Mouse (Mus musculus) limb, embryonic 15.5 days (tissue): ENCODE results near the gene Hist1h4m. TPM values are rescaled to one million over a fixed set of nuclear protein-coding genes. Genes with fewer than 3 reads are reported as not detected.
"Not testable (repeated sequence)": the region's sequence is repeated elsewhere in the genome, so short reads cannot be mapped to it uniquely, and the experiment has no call there.

Experiments
- ATAC-seq: fragments of 200-750 bp; cut with Nextera tagmentation; 2 replicates; pipeline ENCODE4 v1.8.0; 2017; ENCODE audit warnings: low read depth, moderate TSS enrichment; ENCODE audit not compliant: insufficient number of reproducible peaks, low FRiP score, low TSS enrichment
- H3K27ac ChIP-seq: fragments of 300-500 bp; sonication (generic); 2 replicates; pipeline ENCODE4 v1.5.1; 2015; ENCODE audit warnings: moderate library complexity, mild to moderate bottlenecking, inconsistent platforms
- H3K27me3 ChIP-seq: fragments of 300-500 bp; sonication (generic); 2 replicates; pipeline ENCODE4 v1.6.1; 2015; ENCODE audit warnings: inconsistent platforms
- H3K36me3 ChIP-seq: fragments of 300-500 bp; sonication (generic); 2 replicates; pipeline ENCODE4 v1.6.1; 2015; ENCODE audit warnings: inconsistent platforms
- H3K4me1 ChIP-seq: fragments of 300-500 bp; sonication (generic); 2 replicates; pipeline ENCODE4 v1.6.1; 2015; ENCODE audit warnings: inconsistent platforms
- H3K4me2 ChIP-seq: fragments of 300-500 bp; sonication (generic); 2 replicates; pipeline ENCODE4 v1.6.1; 2015; ENCODE audit warnings: mild to moderate bottlenecking, inconsistent platforms
- H3K4me3 ChIP-seq: fragments of 300-500 bp; sonication (generic); 2 replicates; pipeline ENCODE4 v1.5.1; 2015; ENCODE audit warnings: mild to moderate bottlenecking, inconsistent platforms
- H3K9ac ChIP-seq: fragments of 300-500 bp; sonication (generic); 2 replicates; pipeline ENCODE4 v1.6.1; 2015; ENCODE audit warnings: inconsistent platforms
- H3K9me3 ChIP-seq: fragments of 300-500 bp; sonication (generic); 2 replicates; pipeline ENCODE4 v1.6.1; 2016; ENCODE audit warnings: inconsistent platforms
- WGBS: fragments of 180-500 bp; shearing (Covaris S2); methylation state at CpG from one replicate; pipeline ENCODE4 v1.1.7; 2015; 5-methylcytosine and 5-hydroxymethylcytosine counted together
- polyA plus RNA-seq: library from polyadenylated mRNA; unstranded; fragments of >200 nt; fragmentation: Nextera tagmentation; extraction: Ambion mirVana; gene quantifications from 2 replicates; pipeline ENCODE4 v1.2.1, GENCODE M21; 2015

Gene Hist1h4m
- polyA plus RNA-seq = not detected in 2 replicates

DNA sequence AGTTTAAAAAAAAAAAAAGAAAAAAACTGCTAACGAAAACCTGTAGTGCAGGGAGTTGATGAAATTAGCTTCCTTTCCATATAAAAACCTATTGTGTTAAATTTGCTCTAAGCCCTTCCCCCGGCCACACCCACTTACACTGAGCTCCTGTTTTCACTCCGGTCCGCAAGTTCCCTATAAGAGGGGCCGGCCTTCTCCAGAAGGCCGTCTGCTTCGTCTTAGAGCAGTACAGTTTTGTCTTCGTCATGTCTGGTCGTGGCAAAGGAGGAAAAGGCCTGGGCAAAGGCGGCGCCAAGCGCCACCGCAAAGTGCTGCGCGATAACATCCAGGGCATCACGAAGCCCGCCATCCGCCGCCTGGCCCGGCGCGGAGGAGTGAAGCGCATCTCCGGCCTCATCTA, at the start of gene Hist1h4m:
Gene Hist1h4m, plus strand, starts transcription at position 208 of the 400 bp plus-strand sequence.
- not testable (repeated sequence) for H3K27me3 ChIP-seq, H3K9me3 ChIP-seq, H3K4me1 ChIP-seq, H3K27ac ChIP-seq, H3K9ac ChIP-seq, H3K36me3 ChIP-seq
- Histone ChIP-seq H3K4me3 (peak within 1 kb of the TSS; percentile 19), H3K4me2 (peak within 1 kb of the TSS; percentile 33)
- no CpG with 5 or more reads among the region's 24 CpGs for WGBS
- ATAC-seq = peak; percentile 59

GRCm38 (mm10) chr13:21778814-21779766, 32.5 kb upstream of the Hist1h4m start:
- no peaks in the 10 kb centered on the region for H3K36me3 ChIP-seq
- H3K4me2 ChIP-seq = peak overlapping the region; percentile 90
- H3K9me3 ChIP-seq = no peaks in the 10 kb centered on the region
- H3K27me3 ChIP-seq = no peaks in the 10 kb centered on the region
- peaks cover 28% of the 10 kb centered on the region for H3K4me1 ChIP-seq
- H3K27ac ChIP-seq = peak overlapping the region; percentile 95
- H3K4me3 ChIP-seq = peak overlapping the region; percentile 51
- H3K9ac ChIP-seq = peak overlapping the region; percentile 76
- WGBS = 4% methylated on average over 33 of the region's 33 CpGs
- ATAC-seq = peak; percentile 88

DNA sequence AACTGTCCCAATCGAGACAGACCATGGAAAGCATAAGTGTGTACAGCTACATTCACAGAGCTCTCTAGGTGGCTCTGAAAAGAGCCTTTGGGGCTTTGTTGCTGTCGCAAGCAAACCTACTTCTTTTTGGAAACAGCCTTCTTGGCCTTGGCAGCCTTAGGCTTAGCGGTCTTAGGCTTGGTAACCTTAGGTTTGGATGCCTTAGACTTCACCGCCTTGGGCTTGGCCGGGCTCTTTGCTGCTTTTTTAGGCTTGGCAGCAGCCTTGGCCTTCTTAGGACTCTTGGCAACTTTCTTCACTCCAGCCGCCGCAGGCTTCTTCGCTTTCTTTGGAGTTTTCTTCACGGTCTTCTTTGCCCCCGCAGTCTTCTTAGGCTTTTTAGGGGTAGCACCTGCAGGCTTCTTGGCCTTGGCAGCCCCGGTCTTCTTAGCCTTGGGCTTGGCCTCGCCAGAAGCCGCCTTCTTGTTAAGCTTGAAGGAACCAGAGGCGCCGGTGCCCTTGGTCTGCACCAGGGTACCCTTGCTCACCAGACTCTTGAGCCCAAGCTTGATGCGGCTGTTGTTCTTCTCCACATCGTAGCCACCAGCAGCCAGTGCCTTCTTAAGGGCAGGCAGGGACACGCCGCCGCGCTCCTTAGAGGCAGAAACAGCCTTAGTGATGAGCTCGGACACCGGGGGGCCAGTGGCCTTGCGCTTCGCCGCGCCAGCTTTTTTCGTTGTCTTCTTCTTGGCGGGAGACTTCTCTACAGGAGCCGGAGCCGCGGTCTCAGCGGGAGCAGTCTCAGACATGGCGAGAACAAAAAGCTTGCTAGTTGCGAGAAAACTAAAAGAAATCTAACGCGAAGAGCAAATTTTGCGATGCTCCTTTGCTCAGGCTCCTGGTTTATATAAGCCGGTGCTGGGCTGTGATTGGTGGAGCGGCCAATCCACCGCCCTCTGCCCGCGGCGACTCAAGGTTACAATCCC, 31.5 kb upstream of the Hist1h4m start, which contains the start of gene Hist1h1b:
Gene Hist1h1b, minus strand, starts transcription at position 859 of the 965 bp plus-strand sequence.
- peaks cover 33% of the 10 kb centered on the region for H3K4me1 ChIP-seq
- no peaks in the 10 kb centered on the region for H3K36me3 ChIP-seq
- no peaks in the 10 kb centered on the region for H3K27me3 ChIP-seq
- peak; percentile 53 for ATAC-seq
- no peaks in the 10 kb centered on the region for H3K9me3 ChIP-seq
- peak within 1 kb of the TSS; percentile 76 for H3K9ac ChIP-seq
- peak within 1 kb of the TSS; percentile 95 for H3K27ac ChIP-seq
- WGBS = under 1% methylated on average over 44 of the region's 44 CpGs
- H3K4me2 ChIP-seq = peak within 1 kb of the TSS; percentile 90
- peak within 1 kb of the TSS; percentile 51 for H3K4me3 ChIP-seq

- Histone ChIP-seq H3K9ac (no peak overlapping the region), H3K4me3 (peak overlapping the region; percentile 51), H3K4me1 (peaks cover 36% of the 10 kb centered on the region), H3K9me3 (no peaks in the 10 kb centered on the region), H3K4me2 (peak overlapping the region; percentile 90; the same call in 1 of the 2 replicates), H3K36me3 (no peaks in the 10 kb centered on the region), H3K27me3 (no peaks in the 10 kb centered on the region), H3K27ac (peak overlapping the region; percentile 95)
- WGBS = 44% methylated on average over 6 of the region's 6 CpGs
- no peak for ATAC-seq
Observed at GRCm38 (mm10) chr13:21781021-21781555, 30.5 kb upstream of the Hist1h4m start.

GRCm38 (mm10) chr13:21781639-21782038, 29.9 kb upstream of the Hist1h4m start:
- no peak for ATAC-seq
- WGBS = 89% methylated on average over 1 of the region's 1 CpGs
- no peaks in the 10 kb centered on the region for H3K36me3 ChIP-seq
- no peaks in the 10 kb centered on the region for H3K9me3 ChIP-seq
- no peaks in the 10 kb centered on the region for H3K27me3 ChIP-seq
- H3K27ac ChIP-seq = no peak overlapping the region
- H3K9ac ChIP-seq = no peak overlapping the region
- H3K4me2 ChIP-seq = no peak overlapping the region
- H3K4me3 ChIP-seq = no peak overlapping the region
- peaks cover 37% of the 10 kb centered on the region for H3K4me1 ChIP-seq

DNA sequence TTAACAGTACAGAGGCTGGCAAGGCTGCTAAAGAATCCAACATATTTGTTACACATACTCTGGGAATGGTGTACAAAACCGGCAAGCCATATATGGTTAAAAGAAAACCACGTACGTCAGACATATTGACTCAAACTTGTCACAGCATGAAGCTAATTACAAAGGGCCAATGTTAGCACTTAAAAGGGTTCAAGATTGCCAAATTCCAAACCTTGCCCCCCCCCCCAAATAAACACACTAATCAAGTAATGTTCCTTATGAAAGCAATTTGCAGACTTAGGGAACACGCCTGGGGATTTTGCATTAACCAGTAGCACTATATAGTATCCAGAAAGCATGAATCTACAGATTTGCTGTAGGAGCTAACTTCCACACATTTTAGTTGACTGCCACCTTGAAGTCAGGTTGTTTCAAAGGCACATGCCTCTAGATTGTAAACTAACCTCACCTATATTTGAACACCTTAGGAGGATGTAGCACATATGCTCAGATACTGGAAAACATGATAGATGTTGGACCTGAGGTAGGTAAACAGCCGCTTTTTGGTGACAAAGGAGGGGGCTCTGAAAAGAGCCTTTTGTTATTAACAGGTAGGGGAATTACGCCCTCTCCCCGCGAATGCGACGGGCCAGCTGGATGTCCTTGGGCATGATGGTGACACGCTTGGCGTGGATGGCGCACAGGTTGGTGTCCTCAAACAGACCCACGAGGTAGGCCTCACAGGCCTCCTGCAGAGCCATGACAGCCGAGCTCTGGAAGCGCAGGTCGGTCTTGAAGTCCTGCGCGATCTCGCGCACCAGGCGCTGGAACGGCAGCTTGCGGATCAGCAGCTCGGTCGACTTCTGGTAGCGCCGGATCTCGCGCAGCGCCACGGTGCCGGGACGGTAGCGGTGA, 28.9 kb upstream of the Hist1h4m start:
- not testable (repeated sequence) for ATAC-seq, H3K9me3 ChIP-seq, H3K27me3 ChIP-seq, H3K36me3 ChIP-seq
- Histone ChIP-seq H3K4me1 (peaks cover 37% of the 10 kb centered on the region), H3K4me2 (peak overlapping the region; percentile 56), H3K27ac (peak overlapping the region; percentile 88), H3K9ac (peak overlapping the region; percentile 28; the same call in 1 of the 2 replicates), H3K4me3 (peak overlapping the region; percentile 41)
- under 1% methylated on average over 17 of the region's 35 CpGs for WGBS

GRCm38 (mm10) chr13:21783255-21783617, 28.3 kb upstream of the Hist1h4m start, which contains the start of gene Hist1h3i:
Gene Hist1h3i, minus strand, starts transcription at chr13:21783370.
- peak within 1 kb of the TSS; percentile 56 for H3K4me2 ChIP-seq
- WGBS = 0% methylated on average over 19 of the region's 20 CpGs
- H3K27ac ChIP-seq = peak within 1 kb of the TSS; percentile 88

DNA sequence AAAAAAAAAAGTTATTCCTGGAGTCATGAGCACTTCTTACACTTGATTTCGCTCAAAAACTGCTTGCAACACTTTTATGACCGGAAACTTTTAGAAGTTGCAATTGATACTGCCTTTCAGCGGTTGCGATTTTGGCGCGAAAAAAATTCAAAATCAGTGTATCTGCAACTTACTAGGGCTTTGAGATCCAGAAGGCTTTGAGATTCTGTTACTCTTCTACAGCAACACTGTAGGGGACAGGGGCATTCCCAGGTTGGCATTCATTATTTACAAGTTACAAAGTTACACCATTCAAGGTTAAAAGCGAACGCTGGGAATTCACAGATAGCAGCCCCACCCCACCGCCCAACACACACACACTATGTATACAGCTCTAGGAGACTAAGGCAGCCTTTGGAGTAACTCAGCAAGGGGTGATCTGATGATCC, 27.8 kb upstream of the Hist1h4m start:
- Histone ChIP-seq H3K36me3 (no peaks in the 10 kb centered on the region), H3K27ac (peak overlapping the region; percentile 88), H3K9me3 (no peaks in the 10 kb centered on the region), H3K4me3 (peak overlapping the region; percentile 41), H3K4me1 (peaks cover 37% of the 10 kb centered on the region), H3K9ac (peak overlapping the region; percentile 33; the same call in 1 of the 2 replicates), H3K4me2 (peak overlapping the region; percentile 56), H3K27me3 (no peaks in the 10 kb centered on the region)
- no peak for ATAC-seq
- 3% methylated on average over 9 of the region's 9 CpGs for WGBS

More at GRCm38 (mm10) chr13:21783255-21783617, 28.3 kb upstream of the Hist1h4m start, which contains the start of gene Hist1h3i:
- no peaks in the 10 kb centered on the region for H3K9me3 ChIP-seq
- ATAC-seq = peak; percentile 69
- peaks cover 37% of the 10 kb centered on the region for H3K4me1 ChIP-seq
- no peaks in the 10 kb centered on the region for H3K27me3 ChIP-seq
- no peaks in the 10 kb centered on the region for H3K36me3 ChIP-seq
- H3K4me3 ChIP-seq = peak within 1 kb of the TSS; percentile 41
- peak within 1 kb of the TSS; percentile 33; the same call in 1 of the 2 replicates for H3K9ac ChIP-seq

DNA sequence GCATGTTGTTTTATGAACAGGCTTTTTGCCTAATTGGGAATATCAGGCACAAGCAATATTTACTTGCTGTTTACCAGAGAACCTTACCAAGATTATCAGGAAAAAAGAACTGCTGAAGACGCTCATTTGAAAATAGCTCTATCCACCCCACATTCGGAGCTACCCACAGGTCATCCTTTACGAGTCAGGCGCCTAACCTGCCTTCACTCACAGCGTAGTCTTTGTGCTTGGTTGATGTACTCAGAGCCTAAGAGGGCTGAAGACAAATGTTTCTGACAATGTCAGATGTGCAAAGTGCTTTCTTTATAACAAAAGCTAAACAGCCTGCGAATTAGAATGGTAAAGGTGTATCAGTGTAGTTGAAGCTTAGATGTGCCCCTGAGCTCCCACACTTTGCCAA, 27.2 kb upstream of the Hist1h4m start:
- peak overlapping the region; percentile 56 for H3K4me2 ChIP-seq
- peaks cover 37% of the 10 kb centered on the region for H3K4me1 ChIP-seq
- H3K27me3 ChIP-seq = no peaks in the 10 kb centered on the region
- 0 out of 2 replicates have a peak overlapping the region, but pooled peaks have one; percentile 41 for H3K4me3 ChIP-seq
- no peaks in the 10 kb centered on the region for H3K9me3 ChIP-seq
- 25% methylated on average over 6 of the region's 6 CpGs for WGBS
- 0 out of 2 replicates have a peak overlapping the region, but pooled peaks have one; percentile 33 for H3K9ac ChIP-seq
- H3K36me3 ChIP-seq = no peaks in the 10 kb centered on the region
- peak overlapping the region; percentile 88 for H3K27ac ChIP-seq
- no peak for ATAC-seq

DNA sequence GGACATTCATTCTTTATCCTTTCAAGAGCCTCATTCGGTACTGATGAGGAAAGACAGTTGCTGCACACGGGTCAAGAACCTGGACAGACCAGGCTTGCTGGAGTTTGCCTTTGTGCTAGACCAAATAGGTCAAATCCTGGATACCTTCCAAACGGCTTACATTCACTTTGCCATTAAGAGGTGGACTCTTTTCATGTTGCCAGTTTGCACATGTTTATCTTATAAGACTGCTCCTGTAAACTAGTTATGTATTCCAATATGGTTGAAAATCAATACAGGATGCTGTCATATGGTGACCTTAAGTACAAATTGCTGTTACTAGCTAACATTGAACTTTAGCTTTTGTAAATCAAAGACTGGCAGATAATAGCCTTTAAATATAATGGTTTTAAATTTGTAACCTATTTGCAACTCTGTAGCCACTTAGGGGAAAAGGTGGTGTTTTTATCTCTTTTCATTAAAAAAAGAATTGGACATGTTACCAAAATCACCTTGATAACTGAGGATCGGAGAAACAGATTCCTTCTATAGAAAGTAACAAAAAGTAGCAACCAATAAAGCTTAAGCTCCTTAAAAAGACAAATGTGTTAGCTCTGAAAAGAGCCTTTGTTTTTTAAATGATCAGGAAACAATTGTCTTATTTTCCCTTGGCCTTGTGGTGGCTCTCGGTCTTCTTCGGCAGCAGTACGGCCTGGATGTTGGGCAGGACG, 25.2 kb upstream of the Hist1h4m start:
- WGBS = 5% methylated on average over 8 of the region's 8 CpGs
- Histone ChIP-seq H3K9me3 (no peaks in the 10 kb centered on the region), H3K27ac (peak overlapping the region; percentile 80)

More for the DNA sequence above, 25.2 kb upstream of the Hist1h4m start:
- ATAC-seq = no peak
- Histone ChIP-seq H3K4me1 (peaks cover 27% of the 10 kb centered on the region), H3K36me3 (no peaks in the 10 kb centered on the region), H3K9ac (no peak overlapping the region), H3K4me2 (peak overlapping the region; percentile 53), H3K4me3 (peak overlapping the region; percentile 38), H3K27me3 (no peaks in the 10 kb centered on the region)
